Mouse (Mus musculus): ENCODE measurements around the gene Ppara. TPM values are rescaled to one million over a fixed set of nuclear protein-coding genes. Genes with fewer than 3 reads are reported as not detected.

Ppara gene
- polyA plus RNA-seq, 1 experiment from 2014 or later: 0.24 TPM

GRCm38 (mm10) chr15:85735836-85736190 is 1.0 kb downstream of the Ppara start:
- under 1% methylated on average over 25 of the region's 25 CpGs for WGBS
- Histone ChIP-seq H3K4me1 (replicated peaks) (peaks cover 18% of the 10 kb centered on the region), H3K36me3 (no peaks in the 10 kb centered on the region), H3K27ac (peak overlapping the region; percentile 77; the same call in 1 of the 2 replicates), H3K4me3 (peak overlapping the region; percentile 81), H3K9me3 (no peaks in the 10 kb centered on the region), H3K27me3 (ENCODE audit: insufficient read depth, poor library complexity, severe bottlenecking) (peaks cover 89% of the 10 kb centered on the region)
- DNase-seq (ENCODE audit: low spot score): peak; percentile 20

- Histone ChIP-seq H3K27ac (no peak overlapping the region), H3K9me3 (no peaks in the 10 kb centered on the region), H3K4me1 (replicated peaks) (peaks cover 18% of the 10 kb centered on the region), H3K36me3 (no peaks in the 10 kb centered on the region), H3K4me3 (no peak overlapping the region), H3K27me3 (ENCODE audit: insufficient read depth, poor library complexity, severe bottlenecking) (peaks cover 91% of the 10 kb centered on the region)
- WGBS: 57% methylated on average over 10 of the region's 10 CpGs
- no peak for DNase-seq (ENCODE audit: low spot score)
Observed at GRCm38 (mm10) chr15:85736506-85736905, 1.7 kb downstream of the Ppara start.

DNA sequence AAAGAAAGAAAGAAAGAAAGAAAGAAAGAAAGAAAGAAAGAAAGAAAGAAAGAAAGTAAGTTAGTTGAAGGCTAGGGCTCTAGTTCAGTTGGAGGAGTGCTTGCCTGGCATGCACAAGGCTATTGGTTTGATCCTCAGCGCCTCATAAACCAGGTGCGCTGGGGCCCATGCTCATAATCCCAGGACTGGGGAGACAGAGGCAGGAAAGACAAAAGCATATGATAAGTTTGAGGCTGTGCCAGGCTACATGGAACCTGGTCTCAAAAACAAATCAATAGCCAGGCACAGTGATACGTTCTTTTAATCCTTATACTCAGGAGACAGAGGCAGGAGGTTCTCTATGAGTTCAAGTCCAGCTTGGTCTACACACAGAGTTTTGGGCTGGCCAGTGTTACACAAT is 3.6 kb downstream of the Ppara start:
- no peaks in the 10 kb centered on the region for H3K9me3 ChIP-seq
- 80% methylated on average over 3 of the region's 3 CpGs for WGBS

DNA sequence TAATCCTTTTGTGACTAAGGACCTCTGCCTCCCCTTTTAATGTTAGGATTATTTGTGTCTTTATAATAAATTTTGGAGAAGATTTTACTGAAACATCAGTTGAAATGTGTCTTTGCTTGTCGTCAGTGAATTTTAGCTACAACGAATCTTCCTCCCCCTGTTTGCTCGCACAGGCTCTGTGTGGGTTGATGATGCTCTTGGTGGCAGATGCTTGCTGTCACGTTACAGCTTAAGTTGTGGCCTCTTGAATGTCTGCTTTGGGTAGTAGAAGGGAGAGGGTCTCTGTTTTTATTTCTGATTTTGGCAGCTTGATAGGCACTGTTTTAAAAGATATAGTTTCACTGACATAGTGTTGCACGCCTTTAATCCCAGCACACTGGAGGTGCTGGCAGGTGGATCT is 4.2 kb downstream of the Ppara start:
- Histone ChIP-seq H3K36me3 (no peaks in the 10 kb centered on the region), H3K27me3 (ENCODE audit: insufficient read depth, poor library complexity, severe bottlenecking) (peaks cover 74% of the 10 kb centered on the region), H3K27ac (no peak overlapping the region), H3K9me3 (no peaks in the 10 kb centered on the region), H3K4me1 (replicated peaks) (peaks cover 18% of the 10 kb centered on the region), H3K4me3 (no peak overlapping the region)
- WGBS: 75% methylated on average over 5 of the region's 5 CpGs
- no peak for DNase-seq (ENCODE audit: low spot score)

More for the DNA sequence above, 3.6 kb downstream of the Ppara start:
- peaks cover 18% of the 10 kb centered on the region for H3K4me1 ChIP-seq (replicated peaks)
- H3K27ac ChIP-seq: no peak overlapping the region
- H3K36me3 ChIP-seq: no peaks in the 10 kb centered on the region
- no peak for DNase-seq (ENCODE audit: low spot score)
- peaks cover 74% of the 10 kb centered on the region for H3K27me3 ChIP-seq (ENCODE audit: insufficient read depth, poor library complexity, severe bottlenecking)
- no peak overlapping the region for H3K4me3 ChIP-seq

GRCm38 (mm10) chr15:85742608-85743007 is 7.8 kb downstream of the Ppara start:
- 89% methylated on average over 9 of the region's 9 CpGs for WGBS
- no peaks in the 10 kb centered on the region for H3K36me3 ChIP-seq
- no peaks in the 10 kb centered on the region for H3K9me3 ChIP-seq
- H3K27me3 ChIP-seq (ENCODE audit: insufficient read depth, poor library complexity, severe bottlenecking): peaks cover 37% of the 10 kb centered on the region
- H3K27ac ChIP-seq: no peak overlapping the region
- H3K4me3 ChIP-seq: no peak overlapping the region
- no peak for DNase-seq (ENCODE audit: low spot score)
- no peaks in the 10 kb centered on the region for H3K4me1 ChIP-seq (replicated peaks)

- H3K36me3 ChIP-seq: no peaks in the 10 kb centered on the region
- no peak overlapping the region for H3K4me3 ChIP-seq
- no peaks in the 10 kb centered on the region for H3K9me3 ChIP-seq
- H3K27ac ChIP-seq: no peak overlapping the region
- no peaks in the 10 kb centered on the region for H3K4me1 ChIP-seq (replicated peaks)
- DNase-seq (ENCODE audit: low spot score): no peak
- 76% methylated on average over 3 of the region's 3 CpGs for WGBS
- H3K27me3 ChIP-seq (ENCODE audit: insufficient read depth, poor library complexity, severe bottlenecking): peaks cover 27% of the 10 kb centered on the region; the same call in 1 of the 2 replicates
Observed at GRCm38 (mm10) chr15:85743946-85744345, 9.2 kb downstream of the Ppara start.

DNA sequence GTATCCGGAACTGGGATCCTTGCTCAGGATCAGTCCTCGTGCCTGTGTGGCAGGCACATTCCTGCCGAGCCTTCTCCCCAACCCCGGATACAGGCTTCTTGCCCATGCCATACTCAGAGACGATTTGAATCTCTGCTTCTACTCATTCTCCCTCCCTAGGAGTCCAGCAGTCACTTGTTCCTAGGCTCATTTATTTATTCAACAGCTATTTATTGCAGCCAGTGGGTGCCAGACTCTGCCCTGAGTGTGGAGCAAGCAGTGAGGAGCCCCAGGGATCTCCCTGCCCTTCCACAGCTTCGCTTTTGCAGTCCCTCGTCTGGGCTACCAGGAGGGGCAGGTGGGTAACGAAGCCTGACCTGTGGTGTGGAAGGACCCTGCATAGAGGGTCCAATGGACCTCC is 11.4 kb downstream of the Ppara start:
- Histone ChIP-seq H3K27me3 (ENCODE audit: insufficient read depth, poor library complexity, severe bottlenecking) (peaks cover 7% of the 10 kb centered on the region; the same call in 1 of the 2 replicates), H3K4me3 (no peak overlapping the region), H3K4me1 (replicated peaks) (no peaks in the 10 kb centered on the region), H3K36me3 (no peaks in the 10 kb centered on the region), H3K9me3 (no peaks in the 10 kb centered on the region), H3K27ac (no peak overlapping the region)
- WGBS: 74% methylated on average over 8 of the region's 8 CpGs
- DNase-seq (ENCODE audit: low spot score): no peak

DNA sequence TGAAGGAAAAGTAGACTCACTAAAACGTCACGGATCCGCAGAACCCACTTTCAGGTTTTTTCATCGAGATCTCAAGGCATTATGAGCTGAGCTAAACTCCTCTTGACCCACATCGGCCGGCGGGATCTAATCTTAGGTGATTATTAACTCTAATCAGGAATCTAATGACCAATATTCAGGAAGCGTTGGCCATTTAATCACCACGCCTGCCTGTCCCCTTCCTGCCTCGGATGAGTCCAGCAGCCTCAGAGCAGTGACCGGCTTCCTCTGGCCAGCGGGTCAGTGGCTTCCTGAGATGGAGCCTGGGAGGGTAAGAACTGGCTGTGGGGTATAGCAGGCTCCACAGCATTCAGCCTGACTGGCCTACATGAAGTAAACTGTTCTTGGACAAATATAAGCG is 11.9 kb downstream of the Ppara start:
- Histone ChIP-seq H3K4me3 (no peak overlapping the region), H3K4me1 (replicated peaks) (no peaks in the 10 kb centered on the region), H3K36me3 (no peaks in the 10 kb centered on the region), H3K27ac (no peak overlapping the region), H3K9me3 (no peaks in the 10 kb centered on the region), H3K27me3 (ENCODE audit: insufficient read depth, poor library complexity, severe bottlenecking) (peaks cover 6% of the 10 kb centered on the region; the same call in 1 of the 2 replicates)
- no peak for DNase-seq (ENCODE audit: low spot score)
- 90% methylated on average over 13 of the region's 13 CpGs for WGBS

DNA sequence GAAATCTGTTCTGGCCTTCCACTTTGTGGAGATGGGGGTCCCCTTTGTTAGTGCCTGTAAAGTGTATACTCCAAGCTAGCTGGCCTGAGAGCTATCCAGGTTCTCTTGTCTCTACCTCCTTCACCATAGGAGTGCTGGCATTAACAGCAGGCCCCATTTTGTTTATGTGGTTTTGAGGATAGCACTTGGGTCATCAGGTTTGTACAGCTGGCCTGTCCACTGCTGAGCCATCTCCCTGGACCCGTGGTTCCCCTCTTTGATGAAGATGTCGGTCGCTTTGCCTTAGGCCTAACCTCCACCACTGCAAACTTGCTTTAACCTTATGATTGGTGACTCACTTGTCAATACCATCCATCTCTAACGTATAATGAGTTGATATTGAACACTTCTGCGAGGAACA is 13.2 kb downstream of the Ppara start:
- DNase-seq (ENCODE audit: low spot score): no peak
- WGBS: 86% methylated on average over 5 of the region's 5 CpGs
- no peak overlapping the region for H3K4me3 ChIP-seq
- H3K4me1 ChIP-seq (replicated peaks): no peaks in the 10 kb centered on the region
- no peak overlapping the region for H3K27ac ChIP-seq
- no peaks in the 10 kb centered on the region for H3K36me3 ChIP-seq
- peaks cover 6% of the 10 kb centered on the region; the same call in 1 of the 2 replicates for H3K27me3 ChIP-seq (ENCODE audit: insufficient read depth, poor library complexity, severe bottlenecking)
- no peaks in the 10 kb centered on the region for H3K9me3 ChIP-seq

- 83% methylated on average over 3 of the region's 3 CpGs for WGBS
Observed at GRCm38 (mm10) chr15:85748466-85748865, 13.7 kb downstream of the Ppara start.

GRCm38 (mm10) chr15:85749141-85749540 is 14.4 kb downstream of the Ppara start:
- Histone ChIP-seq H3K4me1 (replicated peaks) (no peaks in the 10 kb centered on the region), H3K4me3 (no peak overlapping the region), H3K36me3 (no peaks in the 10 kb centered on the region), H3K27ac (no peak overlapping the region), H3K27me3 (ENCODE audit: insufficient read depth, poor library complexity, severe bottlenecking) (no peaks in the 10 kb centered on the region), H3K9me3 (no peaks in the 10 kb centered on the region)
- WGBS: 93% methylated on average over 9 of the region's 9 CpGs
- DNase-seq (ENCODE audit: low spot score): no peak

More at GRCm38 (mm10) chr15:85748466-85748865, 13.7 kb downstream of the Ppara start:
- H3K4me1 ChIP-seq (replicated peaks): no peaks in the 10 kb centered on the region
- no peaks in the 10 kb centered on the region for H3K9me3 ChIP-seq
- no peak for DNase-seq (ENCODE audit: low spot score)
- no peak overlapping the region for H3K4me3 ChIP-seq
- peaks cover 4% of the 10 kb centered on the region; the same call in 1 of the 2 replicates for H3K27me3 ChIP-seq (ENCODE audit: insufficient read depth, poor library complexity, severe bottlenecking)
- H3K36me3 ChIP-seq: no peaks in the 10 kb centered on the region
- no peak overlapping the region for H3K27ac ChIP-seq

DNA sequence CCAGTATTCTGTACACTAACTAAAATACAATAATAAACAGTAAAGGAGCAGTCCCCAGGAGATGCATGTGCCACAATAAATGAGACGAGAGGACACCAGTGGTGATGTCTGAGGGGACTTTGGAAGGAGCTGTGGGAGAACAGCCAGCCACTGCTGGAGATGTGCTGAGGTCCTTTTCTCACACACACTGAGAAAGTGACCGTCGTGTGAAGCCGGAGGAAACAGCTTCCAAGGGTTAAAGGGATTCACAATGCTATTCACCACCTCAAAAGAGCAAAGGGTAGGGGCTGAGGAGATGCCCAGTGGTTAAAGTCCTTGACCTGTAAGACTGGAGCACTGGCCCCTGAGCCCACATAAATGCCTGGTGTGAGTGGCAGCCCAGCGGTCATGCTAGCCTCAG is 15.3 kb downstream of the Ppara start:
- no peak overlapping the region for H3K4me3 ChIP-seq
- H3K27me3 ChIP-seq (ENCODE audit: insufficient read depth, poor library complexity, severe bottlenecking): no peaks in the 10 kb centered on the region
- no peaks in the 10 kb centered on the region for H3K9me3 ChIP-seq
- DNase-seq (ENCODE audit: low spot score): no peak
- no peaks in the 10 kb centered on the region for H3K36me3 ChIP-seq
- WGBS: 85% methylated on average over 5 of the region's 5 CpGs
- no peaks in the 10 kb centered on the region for H3K4me1 ChIP-seq (replicated peaks)
- H3K27ac ChIP-seq: no peak overlapping the region

GRCm38 (mm10) chr15:85752655-85753054 is 17.9 kb downstream of the Ppara start:
- Histone ChIP-seq H3K27ac (no peak overlapping the region), H3K4me1 (replicated peaks) (no peaks in the 10 kb centered on the region), H3K27me3 (ENCODE audit: insufficient read depth, poor library complexity, severe bottlenecking) (no peaks in the 10 kb centered on the region), H3K9me3 (peaks cover 3% of the 10 kb centered on the region), H3K4me3 (no peak overlapping the region), H3K36me3 (no peaks in the 10 kb centered on the region)
- 75% methylated on average over 2 of the region's 2 CpGs for WGBS
- DNase-seq (ENCODE audit: low spot score): no peak

DNA sequence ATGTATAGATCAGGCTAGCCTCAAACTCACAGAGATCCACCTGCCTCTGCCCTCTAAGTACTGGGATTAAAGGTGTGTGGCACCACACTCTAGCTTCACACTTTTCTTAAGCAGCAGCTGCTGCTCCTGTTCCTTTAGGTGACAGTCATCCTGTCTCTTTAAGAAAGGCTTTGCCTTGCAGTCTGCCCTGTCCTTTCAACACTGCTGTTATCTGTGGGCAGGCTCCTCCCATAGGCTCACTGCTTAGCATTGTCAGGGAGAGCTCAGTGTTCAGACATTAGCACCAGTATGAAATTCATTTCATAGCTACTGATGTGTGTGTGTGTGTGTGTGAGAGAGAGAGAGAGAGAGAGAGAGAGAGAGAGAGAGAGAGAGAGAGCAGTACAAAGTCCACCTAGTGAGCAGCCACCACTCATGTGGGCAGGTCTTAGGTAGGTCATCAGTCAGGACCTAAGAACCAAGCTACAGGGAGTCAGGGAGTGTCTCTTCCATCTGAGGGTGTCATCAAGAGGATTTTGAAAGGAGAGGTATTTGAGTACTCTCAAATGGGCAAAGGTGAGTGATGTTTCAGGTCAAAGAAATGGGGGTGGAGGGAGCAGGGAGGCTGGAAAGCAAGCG is 19.4 kb downstream of the Ppara start:
- Histone ChIP-seq H3K9me3 (peaks cover 8% of the 10 kb centered on the region), H3K4me1 (replicated peaks) (no peaks in the 10 kb centered on the region), H3K27ac (no peak overlapping the region), H3K4me3 (no peak overlapping the region), H3K36me3 (no peaks in the 10 kb centered on the region), H3K27me3 (ENCODE audit: insufficient read depth, poor library complexity, severe bottlenecking) (no peaks in the 10 kb centered on the region)
- no peak for DNase-seq (ENCODE audit: low spot score)
- WGBS: 89% methylated on average over 1 of the region's 1 CpGs
